Mouse (Mus musculus) stomach, postnatal 0 days (tissue): ENCODE measurements around the gene Shld2.

Experiments used
- CTCF ChIP-seq: IDR thresholded peaks from 2 replicates; pipeline ENCODE4 v1.5.1; 2016; ENCODE audit warnings: antibody characterized with exemption, low read depth, mild to moderate bottlenecking, moderate library complexity
- EP300 ChIP-seq: optimal IDR thresholded peaks from 2 replicates; pipeline ENCODE3; 2016; ENCODE audit warnings: antibody characterized with exemption

- TF ChIP-seq EP300 = no peak
- TF ChIP-seq CTCF = no peak
Observed at GRCm38 (mm10) chr14:34341993-34342392, 31.7 kb upstream of the Shld2 start.
